Mouse (Mus musculus) thymus, postnatal 10 days (tissue): ENCODE measurements around the gene Syt14.

Experiments
- DNase-seq, 2 experiments: peaks; one replicate each; pipeline ENCODE4 v3.0.0; 2021; ENCODE audit warnings: low spot score in 2 of 2

Gene Syt14

DNA sequence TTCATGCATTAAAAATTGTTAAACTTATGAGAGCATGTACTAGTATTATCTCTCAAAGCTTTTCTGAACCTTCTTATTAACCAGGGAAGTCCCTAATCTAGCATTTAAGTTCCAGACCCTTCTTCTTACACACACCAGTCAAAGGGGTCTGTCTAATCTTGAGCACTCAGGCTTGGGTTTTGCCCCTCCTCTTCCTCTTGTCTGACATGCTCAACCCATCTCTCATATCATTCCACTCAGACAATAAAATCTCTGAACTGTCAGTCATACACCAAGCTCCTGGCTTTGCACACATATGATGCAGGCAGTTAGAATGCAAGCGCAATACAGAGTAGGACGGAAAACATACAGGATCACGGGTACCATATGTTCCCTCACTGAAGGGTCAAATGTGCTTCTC, 48.4 kb downstream of the Syt14 start:
- DNase-seq, result no peak

DNA sequence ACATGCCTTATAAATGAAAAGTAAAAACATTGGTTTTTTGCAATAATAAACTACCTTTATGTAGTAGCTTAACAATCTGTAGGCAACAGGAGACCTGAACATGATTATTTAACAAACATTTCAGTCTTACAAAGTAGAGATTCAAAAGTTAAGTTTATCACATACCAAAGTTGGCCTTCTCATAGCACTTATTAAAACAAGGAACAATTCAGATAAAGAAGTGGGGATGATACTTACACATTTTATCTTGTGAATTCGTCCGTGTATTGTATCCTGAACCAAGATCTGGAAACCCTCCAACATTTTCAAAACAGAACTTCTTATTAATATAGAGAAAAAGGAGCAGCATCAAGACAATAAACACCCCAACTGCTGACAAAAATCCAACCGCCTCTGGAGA, 49.1 kb downstream of the Syt14 start:
- DNase-seq, result no peak

DNA sequence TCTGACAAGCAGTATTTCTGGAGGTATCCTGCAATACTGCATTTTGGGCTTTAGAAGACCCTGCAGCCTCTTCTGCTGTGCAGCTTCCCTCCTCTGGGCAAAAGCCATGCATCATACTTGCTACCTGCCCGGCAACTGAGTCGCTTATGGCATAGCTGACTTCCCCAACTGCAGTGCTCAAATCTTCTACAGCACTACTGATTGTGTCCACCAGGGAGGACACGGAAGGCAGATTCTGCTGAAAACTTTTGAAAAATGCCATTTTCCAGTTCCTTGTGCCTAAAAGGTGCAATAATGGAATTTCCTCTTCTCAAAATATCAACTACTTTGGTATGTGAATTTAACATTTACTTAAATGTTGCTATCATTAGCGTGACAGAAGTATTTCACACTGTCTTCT, 51.2 kb downstream of the Syt14 start:
- no peak for DNase-seq

DNA sequence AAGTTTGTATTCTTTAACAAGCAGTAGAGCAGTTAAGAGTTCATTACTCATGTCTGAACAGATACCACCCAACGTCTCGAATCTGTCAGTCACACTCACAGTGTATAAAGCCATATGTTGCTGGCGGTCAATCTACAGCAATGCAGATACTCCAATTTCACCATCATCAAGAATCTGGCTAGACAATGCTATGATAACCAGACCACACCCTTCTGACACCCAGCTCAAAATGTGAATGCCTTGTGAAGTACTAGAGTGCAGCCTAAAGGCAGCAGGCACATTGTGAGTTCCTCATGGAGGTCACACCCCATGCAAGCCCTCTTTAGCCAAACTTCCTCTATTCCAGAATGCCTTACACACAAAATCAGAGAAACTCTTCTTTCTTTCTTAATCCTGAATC, 53.9 kb downstream of the Syt14 start:
- no peak for DNase-seq

DNA sequence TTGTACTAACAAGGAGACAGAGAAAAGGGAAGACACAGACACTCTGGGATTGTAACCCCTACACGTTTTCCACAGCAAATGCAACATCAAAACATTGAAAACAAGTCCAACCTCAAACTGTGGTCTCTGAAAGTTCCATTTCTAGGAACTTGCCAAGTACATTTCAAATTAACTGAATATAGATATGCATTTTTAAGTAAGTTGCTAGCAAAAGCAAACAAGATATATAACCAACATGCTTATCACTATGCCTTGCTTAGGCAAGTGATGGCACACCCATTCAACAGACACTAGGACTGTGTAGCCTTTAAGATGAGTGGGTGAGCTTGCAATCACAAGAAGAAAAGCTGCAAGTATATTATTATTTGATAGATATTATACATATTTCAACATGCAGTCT, 54.5 kb downstream of the Syt14 start:
- no peak for DNase-seq

DNA sequence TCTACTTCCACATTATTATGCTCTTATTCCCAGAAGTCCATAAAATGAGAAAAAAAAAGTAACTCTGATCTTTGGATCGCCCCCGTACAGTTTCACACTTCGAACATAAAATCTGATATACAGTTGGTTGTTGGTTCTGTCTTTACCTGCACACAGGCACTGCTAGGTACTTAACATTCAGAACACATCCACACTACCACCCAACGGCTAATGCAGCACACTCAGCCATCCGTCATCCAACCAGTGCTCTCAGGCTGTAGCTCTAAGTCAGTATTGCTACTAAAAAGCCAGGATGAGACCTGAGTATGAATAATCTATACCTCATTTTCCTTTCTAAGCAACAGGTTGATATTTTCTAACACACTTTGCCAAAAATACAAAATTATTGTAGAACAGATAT, 73.3 kb downstream of the Syt14 start:
- no peak for DNase-seq

DNA sequence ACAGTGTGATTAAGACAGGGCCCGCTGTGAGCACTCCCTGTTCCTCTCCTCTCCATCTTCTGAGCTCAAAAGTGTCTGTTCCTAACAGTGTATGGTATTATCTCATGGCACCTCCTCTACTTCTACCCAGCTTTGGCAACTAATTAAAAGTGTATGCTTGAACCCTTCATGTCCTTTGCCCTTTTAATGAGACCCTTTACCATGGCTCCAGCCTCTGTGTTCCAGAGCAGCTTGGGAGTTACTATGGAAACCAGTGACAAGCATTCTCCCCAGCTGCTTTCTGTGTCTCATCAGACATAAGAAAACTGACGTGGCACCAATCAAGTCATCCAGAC, 87.8 kb downstream of the Syt14 start:
- DNase-seq, result no peak

DNA sequence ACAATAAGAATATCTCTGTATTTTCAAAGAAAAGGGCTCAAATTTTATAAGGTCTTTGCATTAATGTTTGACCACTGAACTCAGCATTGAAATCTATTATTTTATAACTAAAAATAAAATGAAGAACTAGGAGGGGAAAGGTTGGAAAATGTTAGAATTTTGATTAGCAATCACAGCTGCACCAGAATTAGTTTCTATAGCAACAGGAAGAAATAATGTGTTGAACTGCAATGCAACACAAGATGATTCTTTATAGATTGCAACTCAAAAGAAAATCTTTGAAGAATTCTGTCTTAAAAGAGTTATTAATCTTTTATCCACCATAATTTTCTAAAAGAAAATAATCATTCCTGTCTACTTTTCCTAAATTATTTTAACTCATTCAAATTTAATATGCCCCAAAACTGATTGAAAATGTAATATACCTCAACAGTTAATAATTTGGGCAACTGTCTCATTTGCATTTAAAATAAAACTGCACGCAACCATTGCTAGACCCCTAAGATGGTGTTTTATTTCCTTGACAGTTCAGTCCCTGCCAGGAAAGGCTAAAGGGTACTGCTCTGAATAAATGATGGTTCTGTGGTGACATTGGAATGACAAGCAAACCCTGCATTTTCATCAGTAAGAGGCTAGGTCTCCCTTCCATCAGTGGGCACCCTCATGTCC, 88.3 kb downstream of the Syt14 start:
- no peak for DNase-seq

DNA sequence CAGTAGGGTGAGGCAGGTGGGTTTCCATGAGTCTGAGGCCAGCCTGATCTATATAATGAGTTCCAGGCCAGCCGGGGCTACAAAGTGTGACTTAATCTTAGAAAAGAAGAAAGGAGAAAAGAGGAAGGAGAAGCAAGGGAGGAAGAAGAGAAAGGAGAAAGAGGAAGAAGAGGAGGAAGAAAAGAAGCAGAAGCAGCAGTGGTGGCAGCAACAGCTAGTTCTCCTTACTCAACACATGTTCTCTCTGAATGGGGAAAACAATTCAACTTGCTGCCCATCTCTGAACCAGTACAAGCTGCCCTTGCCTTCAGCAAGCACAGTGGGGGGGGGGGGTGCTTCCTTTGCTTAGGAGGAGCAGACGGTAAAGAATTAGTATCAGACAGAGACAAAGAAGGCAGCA, 96.5 kb downstream of the Syt14 start:
- DNase-seq, result no peak

DNA sequence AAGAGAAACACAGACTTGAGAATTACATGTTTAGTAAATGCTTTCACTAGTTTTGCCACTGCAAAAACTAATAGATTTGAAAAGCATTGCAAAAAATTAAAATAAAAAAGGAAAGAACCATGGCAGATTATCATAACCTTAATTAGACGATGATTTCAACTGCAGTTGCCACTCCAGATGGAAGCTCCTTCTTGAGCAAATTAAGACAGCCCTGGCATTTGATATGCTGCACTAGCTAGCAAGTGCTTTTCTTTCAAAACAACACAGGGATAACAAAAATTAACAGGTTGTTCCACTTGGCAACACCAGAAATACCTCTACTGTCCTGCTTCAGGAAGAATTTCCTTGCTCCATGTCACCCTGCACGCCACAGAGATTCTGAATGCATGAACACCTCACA, 97.6 kb downstream of the Syt14 start:
- DNase-seq, result no peak

DNA sequence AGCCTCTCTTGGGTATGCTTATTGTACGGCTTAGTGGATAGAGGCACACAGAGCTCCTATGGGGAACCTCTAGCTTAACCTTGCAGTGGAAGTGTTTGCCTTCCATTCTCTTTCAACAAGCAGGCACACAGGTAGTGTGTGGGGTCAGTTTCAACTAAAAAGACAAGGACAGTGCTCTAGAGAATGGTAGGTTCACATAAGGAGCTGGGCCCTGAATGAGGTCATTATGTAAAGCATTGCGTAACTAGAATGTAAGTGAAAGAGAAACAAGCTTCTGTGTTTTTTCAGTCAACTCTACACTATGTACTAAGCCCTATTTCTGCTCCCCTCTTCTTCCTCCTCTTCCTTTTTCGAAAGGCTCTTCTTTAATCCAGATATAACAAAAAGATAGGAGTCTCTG, 103.8 kb downstream of the Syt14 start:
- no peak for DNase-seq

DNA sequence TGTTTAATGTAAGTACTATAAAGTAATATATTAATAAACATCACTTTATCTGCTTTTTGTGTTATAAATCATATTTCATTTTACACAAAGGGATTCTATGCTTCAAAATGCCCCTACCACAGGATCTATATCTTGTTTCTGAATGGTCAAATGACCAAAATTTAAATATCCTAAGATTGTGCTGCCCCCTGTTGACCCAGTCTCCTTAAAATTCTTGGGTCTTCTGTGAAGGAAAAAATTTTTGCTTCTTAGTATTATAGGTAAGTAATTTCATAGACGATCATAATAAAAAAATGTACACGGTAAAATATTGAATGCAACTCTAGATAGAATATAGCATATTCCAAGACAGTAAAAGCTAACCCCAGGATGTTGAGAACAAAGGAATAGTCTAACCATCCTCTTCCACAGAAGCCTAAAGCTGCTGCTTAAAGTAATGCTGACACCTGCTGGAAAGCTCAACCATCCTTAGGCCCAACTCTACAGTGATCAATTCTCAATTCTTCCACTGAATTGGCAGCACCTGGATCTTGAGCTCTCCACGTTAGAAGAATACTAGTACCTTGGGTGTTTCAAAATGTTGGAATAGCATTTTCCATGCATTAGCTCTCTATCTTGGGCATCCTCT, 123.4 kb downstream of the Syt14 start:
- DNase-seq, result no peak

DNA sequence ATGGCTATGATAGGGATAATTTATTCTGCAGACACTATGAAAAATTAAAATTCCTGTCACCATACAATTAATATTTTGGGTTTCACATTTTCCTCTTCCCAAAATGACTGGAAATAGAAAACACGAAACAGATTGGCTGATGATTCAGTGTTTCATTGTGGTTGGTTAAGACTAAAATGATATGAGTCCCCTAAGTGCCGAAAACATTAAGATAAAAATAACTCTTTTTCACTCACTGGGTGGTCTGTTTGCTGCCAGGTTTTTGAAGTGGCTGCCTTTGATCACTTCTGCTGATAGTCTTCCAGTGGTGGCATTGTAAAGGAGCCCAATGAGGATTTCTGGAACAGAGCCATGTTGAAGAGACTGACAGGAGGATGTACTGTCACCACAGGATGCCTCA, 134.1 kb downstream of the Syt14 start:
- no peak for DNase-seq

DNA sequence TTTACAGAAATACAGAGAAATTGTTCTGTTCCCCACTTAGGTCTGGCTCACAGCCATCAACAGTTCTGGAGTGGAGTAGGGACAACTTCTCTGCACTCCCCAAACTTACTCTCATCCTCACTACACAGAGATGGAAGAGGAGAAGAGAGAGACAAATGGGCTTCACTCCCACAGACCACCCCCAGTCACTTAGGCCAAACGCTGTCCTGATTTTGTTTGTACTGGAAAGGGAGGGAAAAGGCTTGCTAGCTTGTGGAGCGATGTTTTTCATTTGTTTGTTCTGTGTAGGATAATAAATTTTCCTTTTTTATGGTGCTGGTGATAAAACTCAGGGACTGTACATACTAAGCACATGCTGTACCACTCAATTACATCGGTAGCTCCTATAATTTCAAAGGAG, 134.7 kb downstream of the Syt14 start:
- no peak for DNase-seq

DNA sequence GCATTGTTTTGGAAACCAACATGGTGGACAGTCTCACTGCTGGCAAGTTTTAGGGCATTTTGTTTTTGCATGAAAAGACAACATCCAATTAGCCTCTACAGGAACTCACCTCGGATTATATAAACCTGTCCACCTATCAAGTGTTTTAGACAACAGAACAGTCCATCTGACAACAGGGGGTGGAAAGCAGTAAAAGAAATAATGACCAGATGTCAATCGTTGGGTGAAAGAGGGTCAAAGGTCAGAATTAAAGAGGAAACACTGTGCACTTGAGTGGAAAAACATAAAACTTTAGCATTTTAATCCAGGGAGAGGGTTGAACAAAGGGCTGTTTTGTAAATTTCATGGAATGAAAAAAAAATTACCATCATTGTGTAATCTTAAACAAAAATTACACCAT, 136.8 kb downstream of the Syt14 start:
- no peak for DNase-seq

DNA sequence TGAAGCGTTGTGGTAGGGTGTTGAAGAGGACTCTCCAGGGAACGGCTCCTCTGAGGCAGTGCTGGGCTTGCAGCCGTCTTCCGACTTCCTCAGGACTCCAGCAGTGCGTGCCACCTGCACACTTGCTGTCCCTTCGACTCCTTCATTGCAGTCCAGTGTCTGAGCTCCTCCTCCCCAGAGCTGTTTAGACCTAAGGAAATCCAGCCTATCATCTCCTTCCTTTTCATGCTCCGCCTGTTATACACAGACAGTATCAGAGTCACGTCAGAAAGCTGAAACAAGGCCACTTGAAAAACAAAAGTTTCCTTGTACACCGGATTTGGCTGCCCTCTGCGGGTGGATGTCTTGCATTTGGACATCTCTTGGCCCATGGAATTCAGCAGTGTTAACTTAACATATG, 138.4 kb downstream of the Syt14 start:
- no peak for DNase-seq

DNA sequence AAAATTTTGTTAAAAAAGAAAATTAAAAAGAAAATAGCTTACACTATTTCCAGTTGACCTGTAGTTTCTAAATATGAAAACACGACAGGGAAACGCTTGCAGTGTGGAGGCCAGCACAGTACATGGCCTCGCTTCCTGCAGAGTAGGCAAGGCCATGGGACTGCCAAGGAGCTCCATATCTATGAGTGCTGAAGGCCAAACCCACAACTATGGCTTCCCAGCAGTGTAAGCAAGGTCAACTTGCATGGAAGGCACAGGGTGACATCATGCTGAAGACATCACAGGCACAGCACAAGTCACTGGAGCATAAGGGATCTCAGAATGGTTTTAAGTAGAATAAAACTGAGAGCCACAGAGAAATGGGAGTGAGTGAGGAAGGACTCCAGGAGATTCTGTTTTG, 139.5 kb downstream of the Syt14 start:
- DNase-seq, result no peak

DNA sequence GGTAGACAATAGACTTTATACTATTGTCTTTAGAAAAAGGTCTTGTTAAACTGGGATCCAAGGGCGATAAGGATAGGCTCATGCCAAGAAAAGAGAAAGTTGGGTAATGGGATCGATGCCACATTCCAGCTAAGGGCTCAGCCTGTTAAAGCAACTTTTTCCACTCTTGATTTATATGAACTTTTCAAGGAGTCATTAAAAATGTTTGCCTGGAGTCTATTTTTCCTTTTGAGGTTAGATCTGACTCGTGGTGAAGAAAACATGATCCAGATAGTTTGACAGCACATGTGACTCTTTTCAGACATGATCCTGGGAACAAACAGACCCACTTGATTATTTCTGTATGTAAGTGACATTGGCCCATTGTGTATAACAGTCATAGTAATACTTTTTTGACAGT, 144.9 kb downstream of the Syt14 start:
- no peak for DNase-seq

DNA sequence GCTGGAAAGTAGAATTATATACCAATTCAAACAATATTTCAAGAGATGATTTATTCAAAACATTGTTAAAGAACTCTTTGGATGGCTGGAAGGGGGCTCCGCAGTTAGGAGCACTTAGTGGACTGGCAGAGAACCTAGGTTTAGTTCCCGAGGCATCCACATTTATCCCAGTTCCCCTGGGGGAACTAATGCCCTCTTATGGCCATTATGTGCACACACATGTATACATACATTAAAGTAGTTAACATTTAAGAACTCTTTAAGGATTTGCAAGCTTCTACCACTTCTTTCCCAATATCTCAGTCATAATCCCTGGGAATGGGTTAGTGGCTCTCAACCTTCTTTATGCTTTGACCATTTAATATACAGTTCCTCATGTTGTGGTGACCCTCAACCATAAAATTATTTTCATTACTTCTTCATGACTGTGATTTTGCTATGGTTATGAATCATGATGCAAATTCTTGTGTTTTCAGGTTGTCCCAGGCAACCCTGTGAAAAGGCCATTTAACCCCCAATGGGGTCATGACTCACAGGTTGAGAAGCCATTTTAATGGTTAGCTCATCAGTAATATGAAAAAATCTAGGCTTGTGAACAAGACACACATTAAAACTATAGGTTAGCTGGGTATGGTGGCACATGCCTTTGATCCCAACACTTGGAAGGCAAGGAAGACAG, 152.8 kb downstream of the Syt14 start:
- DNase-seq, result no peak

DNA sequence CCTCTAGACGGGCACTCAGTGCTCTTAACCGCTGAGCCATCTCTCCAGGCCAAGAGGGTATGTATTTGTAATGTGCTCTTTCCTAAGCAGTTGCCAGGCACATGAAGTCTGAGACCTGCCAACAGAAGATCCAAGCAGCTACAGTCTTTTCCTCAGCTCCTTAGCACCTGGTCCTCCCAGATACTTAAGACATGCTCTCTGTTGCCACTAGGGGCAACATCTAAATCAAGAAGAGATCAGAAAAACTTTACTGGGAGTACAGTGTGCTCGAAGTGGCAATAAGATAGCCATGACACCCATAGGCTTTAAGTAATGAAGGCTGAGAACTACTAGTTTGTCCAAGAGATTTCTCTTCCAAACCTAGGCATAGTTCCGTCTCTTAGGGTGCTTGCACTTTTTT, 155.4 kb downstream of the Syt14 start:
- DNase-seq, result no peak

DNA sequence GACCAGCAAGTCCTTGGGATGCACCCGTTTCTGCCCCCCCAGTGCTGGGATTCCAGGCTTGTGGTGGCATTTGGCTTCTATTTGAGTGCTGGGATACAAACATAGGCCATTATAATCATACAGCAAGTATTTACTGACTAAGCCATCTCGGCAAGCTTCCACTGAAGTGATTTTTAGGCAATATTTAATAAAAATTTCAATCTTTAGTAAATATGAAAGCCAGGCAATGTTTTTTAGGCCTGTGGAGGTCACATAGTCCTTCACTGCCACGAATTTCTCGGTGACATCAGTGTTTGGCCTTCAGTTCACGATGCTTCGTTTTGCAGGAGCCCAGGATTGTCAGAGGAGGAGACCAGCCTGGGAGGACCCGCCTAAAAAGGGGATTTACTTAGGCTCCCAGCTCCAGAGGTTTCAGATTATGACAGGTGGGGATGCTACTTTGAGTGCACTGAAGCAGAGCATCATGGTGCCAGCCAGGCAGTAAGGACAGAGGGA, 156.4 kb downstream of the Syt14 start:
- DNase-seq, result no peak

DNA sequence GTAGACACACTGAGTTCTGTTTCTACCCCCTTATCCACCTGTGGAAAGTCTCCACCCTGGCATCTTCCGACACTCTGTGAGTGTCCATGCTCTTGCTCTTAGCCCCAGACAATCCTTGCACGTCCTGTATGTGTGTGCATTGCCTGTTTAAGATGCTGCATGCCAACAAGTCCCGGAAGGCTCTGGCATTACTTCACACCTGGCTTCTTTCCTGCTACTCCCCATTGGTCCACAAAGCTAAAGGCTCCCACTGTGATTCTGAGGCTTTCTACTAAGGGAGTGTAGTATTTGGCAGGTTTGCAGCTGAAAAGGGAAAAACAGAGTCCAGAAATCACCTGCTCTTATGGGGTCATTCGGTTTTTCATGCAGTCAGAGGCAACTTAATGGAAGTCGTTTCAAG, 162.7 kb downstream of the Syt14 start:
- DNase-seq, result no peak

DNA sequence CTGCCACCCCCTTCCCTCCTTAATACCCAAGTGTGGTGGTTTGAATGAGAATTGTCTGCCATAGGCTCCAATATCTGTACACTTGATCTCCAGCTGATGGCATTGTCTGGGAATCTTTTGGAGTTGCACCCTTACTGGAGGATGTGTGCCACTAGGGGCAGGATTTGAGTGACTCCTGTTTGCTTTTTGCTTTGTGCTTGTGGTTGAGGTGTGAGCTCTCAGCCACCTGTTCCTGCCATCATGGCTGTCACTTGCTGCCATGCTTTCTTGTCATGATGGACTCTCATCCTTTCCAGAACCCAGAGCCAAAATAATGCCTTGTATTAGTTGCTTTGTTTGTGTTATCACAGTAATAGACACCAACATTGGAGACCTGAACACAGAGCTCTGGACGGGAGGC, 165.8 kb downstream of the Syt14 start:
- no peak for DNase-seq

DNA sequence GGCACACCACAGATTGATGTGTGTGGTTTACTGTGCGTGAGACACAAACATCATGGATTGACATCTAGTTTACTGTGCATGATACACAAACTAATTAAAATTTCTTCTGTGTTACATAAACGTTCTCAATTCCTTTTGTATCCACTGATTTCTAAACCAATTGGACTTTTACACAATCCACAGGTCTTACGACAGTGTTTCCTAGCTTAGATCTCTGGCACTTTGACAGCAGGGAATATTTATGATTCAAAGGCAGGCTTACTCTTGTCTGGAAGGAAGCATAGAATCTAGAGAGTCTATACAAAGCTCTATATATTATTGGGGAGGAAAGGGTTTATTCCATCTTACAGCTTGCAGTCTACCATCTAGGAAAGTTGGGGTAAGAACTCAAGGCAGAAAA, 171.1 kb downstream of the Syt14 start:
- no peak for DNase-seq
